Mouse (Mus musculus) G1E (cell line): ENCODE data around the gene Spz1. TPM values are rescaled to one million over a fixed set of nuclear protein-coding genes. Genes with fewer than 3 reads are reported as not detected.

Experiments
- ATAC-seq: 2 replicates; pipeline ENCODE4 v1.8.0; 2016; ENCODE audit warnings: mild to moderate bottlenecking; ENCODE audit not compliant: insufficient number of reproducible peaks, poor library complexity, low FRiP score, severe bottlenecking; ENCODE audit errors: extremely low read depth
- DNase-seq: peaks from one replicate; pipeline ENCODE4 v3.0.0; 2012; ENCODE audit warnings: low spot score
- H3K27me3 ChIP-seq: 2 replicates; pipeline ENCODE4 v1.6.1; 2012; ENCODE audit warnings: mild to moderate bottlenecking, low read length, inconsistent platforms; ENCODE audit not compliant: insufficient read depth
- H3K36me3 ChIP-seq: replicated peaks from 2 replicates; pipeline ENCODE3; 2012; ENCODE audit warnings: mild to moderate bottlenecking, inconsistent platforms
- H3K4me1 ChIP-seq: 2 replicates; pipeline ENCODE4 v1.6.1; 2012; ENCODE audit warnings: low read depth, low read length, inconsistent platforms, mixed read lengths; ENCODE audit not compliant: insufficient read depth
- H3K4me3 ChIP-seq: 2 replicates; pipeline ENCODE4 v1.5.1; 2012; ENCODE audit warnings: low read depth, mild to moderate bottlenecking, inconsistent platforms, low read length, moderate library complexity, mixed read lengths
- H3K9me3 ChIP-seq: replicated peaks from 2 replicates; pipeline ENCODE4 v1.6.1; 2012; ENCODE audit warnings: inconsistent platforms
- CTCF ChIP-seq: IDR thresholded peaks from 2 replicates; pipeline ENCODE4 v1.5.1; 2012; ENCODE audit warnings: low read depth, low read length, inconsistent platforms, mixed read lengths
- GATA1 ChIP-seq: IDR thresholded peaks from 2 replicates; pipeline ENCODE4 v1.6.1; 2012; ENCODE audit warnings: borderline replicate concordance, low read length, inconsistent platforms, mixed read lengths
- GATA2 ChIP-seq: IDR thresholded peaks from 2 replicates; pipeline ENCODE4 v1.6.1; 2012; ENCODE audit warnings: low read depth, low read length, inconsistent platforms, borderline replicate concordance
- POLR2AphosphoS5 ChIP-seq: IDR thresholded peaks from 2 replicates; pipeline ENCODE4 v1.6.1; 2012; ENCODE audit warnings: low read depth, low read length, inconsistent platforms; ENCODE audit not compliant: insufficient replicate concordance
- TAL1 ChIP-seq: conservative IDR thresholded peaks from 2 replicates; pipeline ENCODE4 v1.6.1; 2012; ENCODE audit warnings: low read depth, low read length, inconsistent platforms, mixed read lengths
- polyA plus RNA-seq: library from polyadenylated mRNA; stranded (reverse); fragments of >175 nt; gene quantifications from 2 replicates; pipeline ENCODE4 v1.2.3, GENCODE M21; 2012
- total RNA-seq, 2 experiments: library from RNA; stranded (forward) in 1 of 2; stranded (reverse) in 1 of 2; fragments of 200-1000 nt in 1 of 2; fragments of >200 nt in 1 of 2; fragmentation: Nextera tagmentation in 1 of 2; gene quantifications; 2 replicates each; pipeline ENCODE4 v1.2.3; 2014 to 2017

The Spz1 gene
- total and polyA plus RNA-seq, 3 experiments = 0.11 TPM; not detected in 2

- Histone ChIP-seq H3K4me1 (peaks cover 32% of the 10 kb centered on the region), H3K27me3 (no peaks in the 10 kb centered on the region), H3K36me3 (peaks cover 2% of the 10 kb centered on the region), H3K9me3 (no peaks in the 10 kb centered on the region), H3K4me3 (peak within 1 kb of the TSS; percentile 89)
- no peak for TF ChIP-seq CTCF
- TF ChIP-seq GATA2 = no peak
- TF ChIP-seq POLR2AphosphoS5 = no peak
- TF ChIP-seq GATA1 = no peak
- TF ChIP-seq TAL1 = no peak
- ATAC-seq (peak; percentile 86), DNase-seq (peak; percentile 95)
These were observed 45.2 kb downstream of the Spz1 start, which contains the start of gene Zfyve16 for GRCm38 (mm10) chr13:92530721-92531211. Gene Zfyve16, minus strand, starts transcription at chr13:92530868.

GRCm38 (mm10) chr13:92529828-92530720, 45.9 kb downstream of the Spz1 start:
- H3K9me3 ChIP-seq = no peaks in the 10 kb centered on the region
- DNase-seq (peak; percentile 10), ATAC-seq (no peak)
- H3K36me3 ChIP-seq = peaks cover 2% of the 10 kb centered on the region
- H3K27me3 ChIP-seq = no peaks in the 10 kb centered on the region
- peaks cover 32% of the 10 kb centered on the region for H3K4me1 ChIP-seq
- H3K4me3 ChIP-seq = peak overlapping the region; percentile 89
- TF ChIP-seq CTCF = no peak
- TF ChIP-seq GATA2 = no peak
- no peak for TF ChIP-seq GATA1
- TF ChIP-seq POLR2AphosphoS5 = no peak
- TF ChIP-seq TAL1 = no peak

Other genes starting within 250 kb of the Spz1 start
- 24.2 and 30.5 TPM in 2 replicates for gene Dhfr, start 221.4 kb downstream of the Spz1 start, total RNA-seq (2014; fragmentation: Nextera tagmentation)
- 26.5 and 27.1 TPM in 2 replicates for gene Dhfr, start 221.4 kb downstream of the Spz1 start, total RNA-seq (2017)
- gene Dhfr, start 221.4 kb downstream of the Spz1 start, polyA plus RNA-seq = 1.1 and 1.2 TPM in 2 replicates
- gene Msh3, start 221.2 kb downstream of the Spz1 start, total RNA-seq (2014; fragmentation: Nextera tagmentation) = 39.0 and 44.4 TPM in 2 replicates
- gene Msh3, start 221.2 kb downstream of the Spz1 start, total RNA-seq (2017) = 43.7 and 49.1 TPM in 2 replicates
- gene Msh3, start 221.2 kb downstream of the Spz1 start, polyA plus RNA-seq = 33.1 and 33.5 TPM in 2 replicates
- not detected in 2 replicates for gene Ankrd34b, start 150.3 kb downstream of the Spz1 start, total RNA-seq (2014; fragmentation: Nextera tagmentation)
- gene Ankrd34b, start 150.3 kb downstream of the Spz1 start, total RNA-seq (2017) = 0.05 TPM in 1 of 2 replicates, not detected in the other
- gene Ankrd34b, start 150.3 kb downstream of the Spz1 start, polyA plus RNA-seq = not detected in 2 replicates
- gene Fam151b, start 92.2 kb downstream of the Spz1 start, total RNA-seq (2014; fragmentation: Nextera tagmentation) = not detected in 2 replicates
- gene Fam151b, start 92.2 kb downstream of the Spz1 start, total RNA-seq (2017) = 0.11 TPM in 1 of 2 replicates, not detected in the other
- not detected in 2 replicates for gene Fam151b, start 92.2 kb downstream of the Spz1 start, polyA plus RNA-seq
- 31.1 and 40.0 TPM in 2 replicates for gene Zfyve16, start 45.3 kb downstream of the Spz1 start, total RNA-seq (2014; fragmentation: Nextera tagmentation)
- gene Zfyve16, start 45.3 kb downstream of the Spz1 start, total RNA-seq (2017) = 11.9 and 15.5 TPM in 2 replicates
- gene Zfyve16, start 45.3 kb downstream of the Spz1 start, polyA plus RNA-seq = 0.67 and 1.0 TPM in 2 replicates
- gene Serinc5, start 34.9 kb upstream of the Spz1 start, total RNA-seq (2014; fragmentation: Nextera tagmentation) = 27.6 and 43.2 TPM in 2 replicates
- 11.9 and 13.2 TPM in 2 replicates for gene Serinc5, start 34.9 kb upstream of the Spz1 start, total RNA-seq (2017)
- 4.8 and 7.1 TPM in 2 replicates for gene Serinc5, start 34.9 kb upstream of the Spz1 start, polyA plus RNA-seq
- gene Thbs4, start 218.6 kb upstream of the Spz1 start, total RNA-seq (2014; fragmentation: Nextera tagmentation) = not detected in 2 replicates
- gene Thbs4, start 218.6 kb upstream of the Spz1 start, total RNA-seq (2017) = not detected in 2 replicates
- gene Thbs4, start 218.6 kb upstream of the Spz1 start, polyA plus RNA-seq = not detected in 2 replicates